Mouse (Mus musculus) spleen, adult 18-20 months (tissue): ENCODE results near the gene Neu2.
A peak's percentile ranks its signal among the peaks of the same experiment; 100 is the strongest.

Source experiments
- DNase-seq, 2 experiments: peaks; one replicate each; pipeline ENCODE4 v3.0.0; 2022; ENCODE audit warnings: mixed read lengths in 2 of 2

Neu2 gene

DNA sequence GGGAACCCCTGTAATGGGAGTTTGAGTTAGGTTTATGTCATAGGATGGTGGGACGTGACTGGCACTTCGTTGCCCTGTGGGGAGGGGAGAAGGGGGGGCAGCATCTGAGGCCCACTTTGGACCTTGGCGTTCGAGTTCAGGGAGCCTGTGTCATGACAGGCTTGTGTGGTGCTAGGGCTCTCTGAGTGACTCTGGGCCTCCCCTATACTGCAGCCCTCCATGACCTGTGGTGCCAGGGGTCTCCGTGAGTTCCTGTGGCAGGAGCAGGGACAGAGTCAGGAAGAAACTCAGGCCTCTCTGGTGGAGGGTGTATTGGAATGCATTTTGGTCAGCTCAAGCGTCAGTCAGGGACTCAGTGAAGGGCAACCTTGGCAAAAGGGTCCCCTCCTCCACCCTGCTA is 111.0 kb downstream of the Neu2 start:
- DNase-seq: no peak

- DNase-seq: no peak
Measured at GRCm38 (mm10) chr1:87621146-87621857, 111.6 kb downstream of the Neu2 start.

GRCm38 (mm10) chr1:87621858-87622279 is 112.2 kb downstream of the Neu2 start:
- DNase-seq: peak in 1 of 2 experiments; percentile 40

GRCm38 (mm10) chr1:87623977-87624666 is 114.4 kb downstream of the Neu2 start:
- no peak for DNase-seq

- DNase-seq: no peak
Measured at GRCm38 (mm10) chr1:87624826-87625225, 115.1 kb downstream of the Neu2 start.

- DNase-seq: no peak
Measured at GRCm38 (mm10) chr1:87625254-87626025, 115.8 kb downstream of the Neu2 start.

- peak; percentile 50 to 74 for DNase-seq
Measured at GRCm38 (mm10) chr1:87626344-87626743, 116.7 kb downstream of the Neu2 start.

- no peak for DNase-seq
Measured at GRCm38 (mm10) chr1:87628085-87628484, 118.4 kb downstream of the Neu2 start.

- no peak for DNase-seq
Measured at GRCm38 (mm10) chr1:87631584-87631983, 121.9 kb downstream of the Neu2 start.

DNA sequence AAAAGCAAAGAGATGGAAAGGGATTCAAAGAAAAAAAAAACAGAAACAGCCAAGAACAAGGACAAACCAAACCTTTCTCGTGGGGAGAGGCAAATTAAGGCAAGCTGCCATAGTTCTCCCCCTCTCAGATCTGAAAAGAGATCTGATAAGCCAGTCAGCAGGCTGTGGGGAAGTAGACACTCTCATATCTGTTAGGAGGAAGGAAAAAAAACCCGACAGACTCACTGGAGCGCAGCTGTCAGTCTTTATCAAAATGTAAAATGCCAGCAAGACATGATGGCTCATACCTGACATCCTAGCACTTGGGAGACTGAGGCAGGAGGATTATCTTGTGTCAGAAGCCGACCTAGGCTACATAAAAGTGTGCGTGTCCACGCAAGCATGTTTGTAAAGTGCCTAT is 122.5 kb downstream of the Neu2 start:
- DNase-seq: no peak

GRCm38 (mm10) chr1:87636716-87637117 is 127.0 kb downstream of the Neu2 start:
- no peak for DNase-seq

DNA sequence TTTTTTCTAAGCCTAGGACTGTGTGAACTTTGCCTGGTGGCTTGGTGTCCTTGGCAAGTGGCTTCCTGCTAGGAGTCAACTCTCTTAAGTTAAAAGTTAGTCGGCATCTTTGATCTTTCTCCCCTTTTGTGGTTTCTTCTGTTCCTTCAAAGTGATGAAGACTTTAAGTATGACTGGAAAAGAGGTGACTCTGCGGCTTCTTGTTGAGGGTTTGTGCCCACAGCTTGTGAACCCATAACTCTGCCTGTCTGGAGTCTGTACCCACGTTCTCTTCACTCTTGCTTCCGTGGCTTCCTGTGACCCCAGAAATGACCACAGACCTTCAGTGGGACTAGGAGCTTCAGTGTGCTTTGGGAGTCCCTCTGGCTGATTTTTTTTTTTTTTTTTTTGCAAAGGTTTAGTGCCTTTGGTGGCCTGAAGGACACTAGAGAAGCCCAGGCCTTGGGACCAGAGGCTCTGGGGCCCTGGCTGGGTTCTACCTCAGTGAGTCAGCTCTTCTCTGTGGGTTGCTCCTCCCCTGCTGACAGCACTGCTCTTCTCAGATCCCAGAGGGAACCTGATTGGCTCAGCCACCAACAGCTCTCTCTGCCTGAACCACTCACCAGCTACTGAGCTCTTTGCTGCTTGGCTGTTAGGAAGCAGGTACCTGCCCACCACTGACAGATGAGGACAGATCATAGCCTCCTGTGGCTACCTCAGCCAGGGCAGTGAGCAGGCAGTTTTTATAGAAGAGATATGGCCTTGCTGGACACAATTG is 127.6 kb downstream of the Neu2 start:
- DNase-seq: peak; percentile 46 to 49

- DNase-seq: no peak
Measured at GRCm38 (mm10) chr1:87637878-87638600, 128.3 kb downstream of the Neu2 start.

GRCm38 (mm10) chr1:87639724-87640123 is 130.0 kb downstream of the Neu2 start:
- no peak for DNase-seq

- DNase-seq: peak; percentile 42 to 44
Measured at GRCm38 (mm10) chr1:87640165-87640661, 130.5 kb downstream of the Neu2 start.

DNA sequence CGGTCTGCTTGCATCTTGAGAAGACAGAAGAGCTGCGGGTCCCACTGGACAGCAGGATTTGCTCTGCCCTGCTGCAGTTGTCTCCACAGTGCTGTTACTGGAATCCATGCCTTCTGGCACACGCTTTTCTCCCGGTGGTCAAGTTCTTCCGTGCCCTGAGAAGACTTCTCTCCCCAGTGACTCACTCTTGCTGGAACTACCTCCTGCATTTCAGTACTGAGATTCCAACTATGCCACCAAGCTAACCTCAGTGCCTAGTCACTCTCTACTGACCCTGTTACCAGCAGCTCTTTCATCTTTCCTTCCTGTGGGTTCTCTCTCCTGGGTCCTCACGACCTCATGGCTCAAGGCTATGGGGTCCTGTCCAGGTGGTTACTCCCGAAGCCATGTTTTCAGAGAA is 133.3 kb downstream of the Neu2 start:
- DNase-seq: no peak

DNA sequence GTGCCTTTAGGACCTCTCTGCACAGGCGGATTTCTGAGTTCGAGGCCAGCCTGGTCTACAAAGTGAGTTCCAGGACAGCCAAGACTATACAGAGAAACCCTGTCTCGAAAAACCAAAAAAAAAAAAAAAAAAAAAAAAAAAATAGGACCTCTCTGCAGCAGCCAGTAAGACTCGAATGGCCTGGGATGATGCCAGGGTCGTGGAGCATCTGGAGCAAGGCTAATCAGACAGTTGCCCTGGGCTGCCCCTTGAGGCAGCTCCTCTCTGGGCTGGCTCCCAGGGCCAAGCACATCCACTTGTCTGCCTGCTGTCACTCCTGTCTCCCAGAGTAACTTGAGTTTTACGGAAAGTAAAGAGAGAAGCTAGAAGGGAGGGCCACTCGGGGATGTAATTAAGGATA is 135.4 kb downstream of the Neu2 start:
- DNase-seq: no peak

GRCm38 (mm10) chr1:87645748-87646147 is 136.1 kb downstream of the Neu2 start:
- DNase-seq: no peak
